Mouse (Mus musculus): ENCODE measurements at regions not wholly inside any gene's neighbourhood (a gene's known extent, or its start where the extent isn't known, plus 50 kb on each side); places are given as distances from the start of the nearest gene placed in this dataset.

DNA sequence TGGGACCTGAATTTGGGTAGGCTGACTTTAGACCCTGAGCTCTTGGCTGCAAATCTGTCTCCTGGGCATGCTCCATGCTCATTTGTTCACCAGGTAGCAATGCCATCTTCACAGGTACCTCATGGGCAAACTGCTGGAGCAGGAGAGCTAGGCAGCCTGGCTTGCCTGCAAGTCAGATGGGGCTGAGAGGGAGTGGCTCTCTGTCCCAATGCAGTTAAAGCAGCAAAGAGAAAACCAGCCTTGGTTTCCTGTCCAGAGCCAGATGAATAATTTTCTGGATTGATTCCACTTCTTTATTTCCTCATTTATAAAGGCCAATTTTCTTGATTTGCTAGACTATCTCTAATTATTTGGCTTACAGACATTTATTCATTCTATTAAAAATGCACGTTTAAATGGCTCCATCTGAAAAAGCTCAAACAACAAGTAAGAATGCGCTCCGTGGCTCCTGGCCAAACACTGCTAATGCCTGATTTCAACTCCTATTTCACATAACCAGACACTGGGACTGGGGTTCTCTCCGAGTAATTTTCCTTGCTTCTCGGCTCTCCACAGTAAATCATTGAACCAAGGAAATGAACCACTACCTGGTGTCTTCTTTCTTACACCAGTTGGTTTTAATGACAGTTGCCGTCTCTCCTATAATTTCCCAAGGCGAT lies 60.5 kb downstream of the Rsl24d1 start:
- no peak for DNase-seq (ENCODE audit: low spot score in 2 of 2)

DNA sequence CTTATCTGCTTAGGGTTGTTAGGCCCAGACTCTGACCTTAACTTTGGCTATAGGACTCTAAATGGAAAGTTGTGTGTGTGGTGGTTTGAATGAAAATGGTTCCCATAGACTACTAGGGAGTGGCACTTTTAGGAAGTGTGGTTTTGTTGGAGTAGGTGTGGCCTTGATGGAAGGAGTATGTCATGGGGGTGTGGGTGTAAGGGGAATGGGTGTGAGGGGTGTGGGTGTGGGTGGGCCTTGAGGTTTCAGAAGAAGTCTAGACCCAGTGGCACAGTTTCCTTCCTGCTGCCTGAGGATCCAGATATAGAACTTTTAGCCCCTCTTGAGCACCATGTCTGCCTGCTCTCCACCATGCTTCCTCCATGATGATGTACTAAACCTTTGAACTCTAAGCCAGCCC lies 63.4 kb downstream of the Rsl24d1 start:
- no peak for DNase-seq (ENCODE audit: low spot score in 2 of 2)

DNA sequence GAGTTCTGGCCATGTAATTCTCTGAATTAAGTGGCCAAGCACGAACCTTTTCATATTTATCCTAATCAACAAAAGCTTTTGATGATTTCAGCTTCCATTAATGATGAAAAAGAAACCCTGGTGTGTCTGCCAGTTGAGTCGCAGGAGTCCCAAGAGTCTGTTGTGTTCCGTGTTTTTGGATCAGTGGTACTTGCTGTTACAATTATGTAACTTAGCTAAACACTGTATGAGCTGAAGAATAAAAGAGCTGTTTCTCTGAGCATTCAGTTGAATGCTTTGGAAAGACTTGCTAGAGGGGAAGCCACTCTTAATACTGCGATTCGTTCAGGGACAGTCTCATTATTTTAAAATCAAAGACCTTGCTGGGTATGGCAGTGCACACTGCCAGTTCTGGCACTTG lies 70.1 kb downstream of the Rsl24d1 start:
- DNase-seq (ENCODE audit: low spot score in 2 of 2): no peak

DNA sequence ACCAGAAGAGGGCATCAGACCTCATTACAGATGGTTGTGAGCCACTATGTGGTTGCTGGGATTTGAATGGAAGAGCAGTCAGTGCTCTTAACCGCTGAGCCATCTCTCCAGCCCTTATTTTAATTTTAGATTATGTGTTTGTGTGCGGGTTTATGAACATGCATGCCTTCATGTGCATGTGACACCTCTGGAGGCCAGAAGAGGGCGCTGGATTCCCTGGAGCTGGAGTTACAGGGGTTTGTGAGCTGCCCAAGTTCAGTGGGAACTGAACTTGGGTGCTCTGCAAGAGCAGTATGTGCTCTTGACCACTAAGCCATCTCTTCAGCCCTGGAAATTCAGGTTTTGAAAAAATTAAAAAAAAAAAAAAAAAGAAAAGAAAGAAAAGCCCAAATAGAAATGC lies 71.7 kb downstream of the Rsl24d1 start:
- DNase-seq (ENCODE audit: low spot score in 2 of 2): no peak

DNA sequence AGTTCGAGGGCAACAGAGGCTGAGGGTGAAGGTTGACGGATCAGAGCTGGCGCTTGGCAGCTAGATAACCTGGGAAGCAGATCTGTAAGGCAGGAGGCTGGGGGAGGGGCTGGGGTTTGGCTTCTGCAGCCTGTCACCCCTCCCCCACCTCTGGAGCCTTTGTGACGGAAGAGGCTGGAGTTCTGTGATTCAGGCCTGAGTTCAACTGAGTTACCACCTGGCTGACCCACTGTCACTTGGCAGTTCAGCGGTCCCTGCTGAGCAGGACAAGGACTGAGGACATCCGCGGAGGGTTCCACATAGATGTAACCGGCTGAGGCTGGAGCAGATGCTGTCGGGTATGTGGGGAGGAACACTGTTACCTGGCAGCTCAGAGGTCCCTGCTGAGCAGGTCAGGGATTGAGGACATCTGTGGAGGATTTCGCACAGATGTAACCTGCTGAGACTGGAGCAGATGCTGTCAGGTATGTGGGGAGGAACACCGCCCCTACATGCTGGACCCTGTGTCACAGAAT lies 79.1 kb downstream of the Rsl24d1 start:
- DNase-seq (ENCODE audit: low spot score in 2 of 2): no peak

DNA sequence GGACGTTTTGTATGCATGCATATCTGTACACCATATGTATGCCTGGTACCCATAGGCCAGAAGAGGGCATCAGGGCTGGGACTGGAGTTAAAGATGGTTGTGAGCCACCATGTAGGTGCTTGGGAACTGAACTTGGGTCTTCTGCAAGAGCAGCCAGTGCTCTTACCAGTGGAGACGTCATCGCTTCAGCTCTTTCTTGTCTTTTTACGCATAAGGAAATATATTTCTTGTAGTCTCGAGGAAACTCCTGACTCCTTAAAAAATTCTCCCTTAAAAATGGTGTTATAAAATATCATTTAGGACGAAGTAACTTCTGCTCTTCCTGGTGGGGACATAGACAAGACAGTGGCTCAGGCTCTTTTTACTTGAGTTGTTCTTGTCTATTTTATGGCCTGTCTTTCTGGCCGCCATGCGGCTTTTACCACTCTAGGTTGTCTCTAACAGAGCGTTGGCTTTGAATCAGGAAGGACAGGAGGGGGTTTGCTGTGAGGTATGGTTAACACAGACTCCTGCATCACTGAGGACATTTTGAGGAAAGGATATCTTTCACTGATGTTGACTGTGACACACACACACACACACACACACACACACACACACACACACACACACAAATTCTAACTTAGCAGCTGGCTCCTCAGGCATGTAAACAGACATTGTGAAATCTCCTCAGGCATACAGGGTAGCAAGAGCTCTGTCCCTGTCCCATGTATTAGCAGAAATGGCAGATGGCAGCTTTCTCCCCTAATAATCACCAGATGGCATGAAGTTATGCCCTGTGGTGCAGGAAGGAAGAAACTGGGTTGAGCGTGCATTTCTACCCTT lies 85.2 kb downstream of the Rsl24d1 start:
- DNase-seq (ENCODE audit: low spot score in 2 of 2): no peak

DNA sequence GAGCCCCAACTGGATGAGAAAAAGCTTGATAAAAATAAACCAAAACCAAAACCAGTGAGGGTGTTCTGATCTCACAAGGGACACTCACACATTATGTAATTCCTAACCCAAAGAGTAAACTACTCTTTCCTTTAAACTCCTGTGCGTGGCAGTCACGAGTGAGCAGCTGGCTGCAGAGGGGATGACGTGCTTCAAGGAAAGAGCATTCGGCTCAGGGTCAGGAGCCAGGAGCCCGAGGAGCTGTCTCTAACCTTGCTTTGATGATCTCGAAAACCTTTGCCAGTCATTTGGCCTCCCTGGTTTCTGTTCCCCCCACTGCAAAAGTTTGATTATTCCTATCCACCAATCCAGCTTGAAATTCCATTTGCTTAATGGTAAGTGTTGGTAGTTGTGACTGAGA lies 109.9 kb downstream of the Rsl24d1 start:
- DNase-seq (ENCODE audit: low spot score in 2 of 2): no peak

DNA sequence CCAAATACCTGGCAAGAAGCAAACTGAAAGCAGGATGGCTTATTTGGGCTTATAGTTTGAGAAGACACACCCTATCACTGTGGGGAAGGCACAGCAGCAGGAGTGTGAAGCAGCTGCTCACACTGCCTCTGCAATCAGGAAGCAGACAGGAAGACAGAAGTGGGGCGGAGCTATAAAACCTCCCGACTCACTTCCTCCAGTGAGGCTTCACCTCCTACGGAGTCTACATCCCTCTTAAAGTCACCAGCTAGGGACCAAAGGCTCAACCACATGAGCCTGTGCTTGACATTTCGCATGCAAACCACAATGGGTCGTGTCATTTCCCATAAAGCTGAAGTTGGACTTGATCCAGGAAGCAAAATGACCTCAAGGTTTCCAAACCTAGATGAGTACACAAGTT lies 127.0 kb downstream of the Rsl24d1 start:
- no peak for DNase-seq (ENCODE audit: low spot score in 2 of 2)

DNA sequence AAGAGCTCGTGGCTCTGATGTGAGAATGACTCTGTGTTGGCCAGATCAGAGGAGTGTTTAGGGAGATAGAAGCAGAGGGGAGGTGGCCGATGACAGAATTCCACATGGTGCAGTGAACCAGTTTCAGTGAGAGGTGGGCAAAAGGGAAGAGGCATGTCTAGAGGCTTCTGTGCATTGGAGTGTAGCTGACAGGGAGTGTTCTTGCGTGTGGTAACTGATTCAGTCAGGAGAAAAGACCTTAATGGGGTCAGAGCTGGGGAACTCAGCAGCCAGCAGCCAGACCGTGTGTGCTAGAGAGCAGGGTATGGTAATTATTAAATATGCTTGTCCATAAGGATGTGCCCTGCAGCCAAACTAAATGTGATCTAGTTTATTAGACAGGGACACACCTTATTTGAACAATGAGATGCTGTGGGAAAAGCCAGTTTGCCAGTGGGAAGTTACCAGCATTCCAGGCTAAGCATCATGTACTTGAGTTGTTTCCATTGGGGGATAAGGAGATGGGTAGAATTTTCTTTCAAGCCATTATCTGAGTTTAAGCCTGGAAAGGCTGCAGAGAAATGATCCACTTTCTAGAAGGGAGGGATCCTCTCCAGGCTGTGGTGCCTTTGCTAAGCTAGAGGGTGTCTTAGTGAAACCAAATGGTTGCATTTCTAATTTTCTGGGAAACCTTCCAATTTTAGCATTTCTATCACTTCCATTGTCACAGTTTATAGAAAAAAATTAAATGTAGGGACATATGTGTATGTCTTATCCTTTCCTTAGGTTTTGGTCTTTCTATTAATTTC lies 129.5 kb downstream of the Rsl24d1 start:
- DNase-seq (ENCODE audit: low spot score in 2 of 2): no peak

DNA sequence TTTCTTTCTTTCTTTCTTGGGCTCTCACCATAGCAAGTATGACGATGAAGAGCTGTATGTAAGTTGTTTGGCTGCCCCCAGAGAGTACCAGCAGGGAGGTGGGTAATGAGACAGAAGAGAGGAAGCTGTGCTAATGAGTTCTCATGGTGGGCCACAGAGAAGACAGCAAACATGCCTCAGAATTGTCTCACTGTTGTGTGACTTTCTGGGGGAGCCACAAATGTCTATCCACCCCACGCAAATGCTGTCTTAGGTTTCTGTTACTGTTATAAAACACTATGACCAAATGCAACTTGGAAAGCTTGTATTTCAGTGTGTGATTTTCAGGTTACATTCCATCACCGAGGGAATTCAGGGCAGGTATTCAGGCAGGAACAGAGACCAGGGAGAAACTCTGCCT lies 131.0 kb downstream of the Rsl24d1 start:
- no peak for DNase-seq (ENCODE audit: low spot score in 2 of 2)

DNA sequence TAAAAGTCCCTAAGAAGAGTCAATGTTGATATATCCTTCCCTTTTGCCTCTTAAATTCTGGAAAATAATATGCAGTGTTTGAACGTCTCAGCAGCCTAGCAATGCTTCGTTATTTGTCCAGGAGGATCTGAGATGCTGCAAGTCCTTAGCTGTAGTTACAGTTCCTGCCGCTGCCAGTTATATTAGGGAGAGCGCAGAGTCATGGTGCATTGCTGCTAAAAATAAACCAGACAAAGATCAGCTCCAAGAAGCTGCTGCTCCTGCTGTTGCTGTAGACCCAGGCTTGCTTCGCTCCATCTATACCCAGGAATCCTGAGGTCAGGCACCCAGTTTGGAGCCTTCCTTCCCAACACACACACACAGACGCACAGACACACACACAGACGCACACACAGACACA lies 132.3 kb downstream of the Rsl24d1 start:
- peak in 1 of 2 experiments; percentile 31 for DNase-seq (ENCODE audit: low spot score in 2 of 2)

DNA sequence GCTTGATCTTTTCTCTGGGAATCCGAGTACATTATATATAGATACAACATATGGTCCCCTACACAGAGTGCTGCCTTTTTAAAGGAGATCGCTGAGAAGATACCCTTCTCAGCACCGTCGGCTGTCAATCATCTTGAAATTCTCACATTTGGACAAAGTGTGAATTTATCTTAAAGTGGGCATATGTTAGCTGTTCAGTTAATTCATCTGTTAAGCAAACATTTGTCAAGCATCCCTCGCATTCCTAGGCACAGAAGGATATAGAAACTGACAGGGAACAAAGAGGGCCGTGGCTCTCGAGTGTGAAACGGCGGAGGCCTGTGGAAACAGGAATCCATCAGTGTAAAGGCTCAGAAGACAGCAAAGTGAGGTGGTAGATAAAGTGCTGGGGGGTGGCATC lies 144.9 kb downstream of the Rsl24d1 start:
- no peak for DNase-seq (ENCODE audit: low spot score in 2 of 2)

DNA sequence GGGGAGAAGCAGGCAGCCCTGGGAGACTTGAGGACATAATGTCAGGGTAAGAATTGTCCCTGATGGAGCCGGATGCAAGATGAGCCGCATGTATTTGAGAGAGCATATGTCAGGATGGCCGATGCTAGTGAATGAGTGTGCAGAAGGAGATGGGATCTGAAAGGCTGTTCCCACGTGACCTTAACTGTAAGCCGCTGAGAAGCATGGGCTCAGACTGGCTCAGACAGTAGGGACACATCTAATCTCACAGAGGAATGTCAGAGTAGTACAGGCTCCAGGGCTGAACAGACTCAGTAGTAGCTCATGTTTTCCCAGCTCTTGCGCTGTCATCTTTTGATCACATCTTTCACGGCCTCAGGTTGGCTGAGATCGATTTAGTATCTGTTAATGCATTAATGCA lies 145.4 kb downstream of the Rsl24d1 start:
- DNase-seq (ENCODE audit: low spot score in 2 of 2): no peak

DNA sequence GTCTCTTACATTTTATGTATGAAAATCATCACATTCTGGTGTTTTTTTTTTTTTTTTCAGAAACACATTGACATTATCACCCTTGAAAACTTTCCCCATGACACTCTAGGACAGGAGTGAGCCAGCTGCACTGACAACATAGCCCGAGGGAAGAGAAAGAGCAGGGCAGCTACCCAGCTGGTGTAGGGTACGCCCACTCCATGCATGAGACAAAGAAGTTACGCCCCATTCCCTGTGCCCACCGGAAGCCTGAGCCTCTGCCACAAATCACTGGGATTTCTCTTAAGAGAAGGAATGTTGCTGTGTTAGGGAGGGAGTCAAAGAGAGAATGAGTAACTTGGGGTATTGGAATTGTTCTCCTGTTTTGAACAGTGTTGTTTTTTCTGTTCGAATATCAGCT lies 149.5 kb downstream of the Rsl24d1 start:
- no peak for DNase-seq (ENCODE audit: low spot score in 2 of 2)

DNA sequence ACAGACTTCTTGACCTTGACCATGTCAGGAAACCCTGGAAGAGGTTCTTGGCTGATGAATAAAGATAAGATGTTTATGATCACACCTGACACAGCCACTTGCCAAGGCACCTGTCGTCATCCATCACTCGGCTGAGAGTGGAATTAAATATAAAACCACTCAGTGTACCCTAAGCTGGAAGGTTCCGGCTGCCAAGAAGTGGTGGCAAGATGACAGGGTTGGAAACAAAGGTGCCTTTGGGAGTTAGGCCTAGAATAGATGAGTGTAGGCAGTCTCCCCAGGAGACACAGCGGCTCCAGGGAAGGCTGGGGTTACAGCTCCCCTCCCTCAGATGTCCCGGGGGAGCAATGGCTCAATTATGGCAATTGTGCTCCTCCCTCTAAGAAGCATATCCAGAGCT lies 157.0 kb downstream of the Rsl24d1 start:
- DNase-seq (ENCODE audit: low spot score in 2 of 2): no peak

DNA sequence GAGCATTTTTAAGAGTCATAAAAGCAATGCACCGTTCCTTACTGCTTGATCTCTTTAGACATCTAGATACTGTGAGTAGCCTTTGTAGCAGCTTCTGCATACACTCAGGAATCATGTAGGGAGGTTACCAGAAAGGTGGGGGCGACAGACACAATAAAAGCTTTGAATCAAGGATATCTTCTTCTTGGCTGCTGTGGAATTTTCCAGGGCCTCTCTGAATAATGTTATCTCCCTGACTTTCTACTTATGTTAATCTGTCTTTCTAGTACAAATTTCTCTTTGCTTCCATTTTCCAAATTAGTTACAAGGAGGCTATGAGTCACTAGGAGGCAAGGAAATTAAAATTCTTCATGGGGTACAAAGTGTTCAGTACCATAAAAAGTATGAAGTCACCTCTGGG lies 159.4 kb downstream of the Rsl24d1 start:
- peak in 1 of 2 experiments; percentile 45 for DNase-seq (ENCODE audit: low spot score in 2 of 2)

DNA sequence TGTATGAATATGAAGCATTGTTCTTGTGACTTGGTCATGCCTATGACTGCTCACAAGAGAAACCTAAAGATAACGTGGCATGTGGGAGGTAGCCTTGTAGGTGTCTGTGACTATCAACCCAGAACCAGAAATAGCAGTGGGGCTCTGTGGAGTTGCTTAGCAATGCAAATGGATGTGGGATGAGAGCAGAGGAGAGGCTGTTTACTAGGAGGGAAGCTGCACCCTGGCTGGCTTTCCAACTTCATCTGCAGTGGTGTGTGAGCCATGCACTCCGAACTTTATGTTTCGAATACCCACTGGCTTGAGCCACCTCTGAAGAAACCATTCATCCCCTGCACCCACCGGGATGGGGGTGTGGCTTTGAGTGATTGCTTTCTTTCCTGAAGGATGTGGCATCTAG lies 160.5 kb downstream of the Rsl24d1 start:
- peak; percentile 68 to 73 for DNase-seq (ENCODE audit: low spot score in 2 of 2)

DNA sequence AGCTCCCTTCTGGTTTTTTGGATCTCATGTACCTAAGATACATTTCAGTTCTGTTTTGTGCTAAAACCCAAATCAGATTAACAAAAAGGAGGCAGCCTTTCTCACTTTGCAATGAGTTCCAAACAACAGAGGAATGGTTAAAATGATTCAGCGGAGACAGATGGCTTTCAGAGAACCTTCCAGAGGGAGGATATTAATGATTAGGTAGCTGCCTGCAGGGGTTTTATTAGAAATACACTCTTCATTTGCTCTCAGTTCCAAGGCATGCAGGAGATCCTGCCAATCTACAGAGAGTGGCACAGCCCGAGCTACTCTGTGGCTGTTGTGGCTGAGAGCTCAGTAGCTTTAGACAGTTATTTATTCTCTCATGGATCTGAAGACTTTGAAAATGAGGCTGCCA lies 162.4 kb downstream of the Rsl24d1 start:
- no peak for DNase-seq (ENCODE audit: low spot score in 2 of 2)

DNA sequence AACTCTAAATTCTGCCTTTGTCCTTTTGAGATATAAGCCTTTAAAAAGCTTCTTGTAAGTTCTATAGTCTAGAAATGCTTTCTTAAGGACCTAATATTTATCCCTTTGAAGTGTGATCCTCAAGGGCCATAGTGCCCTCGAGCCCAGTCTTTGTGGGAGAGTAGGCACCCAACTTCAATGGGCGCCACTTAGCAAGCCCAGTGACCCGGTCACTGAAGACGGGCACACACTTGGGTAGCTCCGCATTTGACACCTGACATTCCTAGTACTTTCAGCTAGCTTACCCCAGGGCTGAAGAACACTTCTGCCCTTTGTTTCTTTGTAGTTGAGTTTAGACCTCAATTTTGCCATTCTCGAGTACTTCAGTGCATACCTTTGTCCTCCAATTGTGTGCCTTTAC lies 182.1 kb downstream of the Rsl24d1 start:
- DNase-seq (ENCODE audit: low spot score in 2 of 2): no peak

DNA sequence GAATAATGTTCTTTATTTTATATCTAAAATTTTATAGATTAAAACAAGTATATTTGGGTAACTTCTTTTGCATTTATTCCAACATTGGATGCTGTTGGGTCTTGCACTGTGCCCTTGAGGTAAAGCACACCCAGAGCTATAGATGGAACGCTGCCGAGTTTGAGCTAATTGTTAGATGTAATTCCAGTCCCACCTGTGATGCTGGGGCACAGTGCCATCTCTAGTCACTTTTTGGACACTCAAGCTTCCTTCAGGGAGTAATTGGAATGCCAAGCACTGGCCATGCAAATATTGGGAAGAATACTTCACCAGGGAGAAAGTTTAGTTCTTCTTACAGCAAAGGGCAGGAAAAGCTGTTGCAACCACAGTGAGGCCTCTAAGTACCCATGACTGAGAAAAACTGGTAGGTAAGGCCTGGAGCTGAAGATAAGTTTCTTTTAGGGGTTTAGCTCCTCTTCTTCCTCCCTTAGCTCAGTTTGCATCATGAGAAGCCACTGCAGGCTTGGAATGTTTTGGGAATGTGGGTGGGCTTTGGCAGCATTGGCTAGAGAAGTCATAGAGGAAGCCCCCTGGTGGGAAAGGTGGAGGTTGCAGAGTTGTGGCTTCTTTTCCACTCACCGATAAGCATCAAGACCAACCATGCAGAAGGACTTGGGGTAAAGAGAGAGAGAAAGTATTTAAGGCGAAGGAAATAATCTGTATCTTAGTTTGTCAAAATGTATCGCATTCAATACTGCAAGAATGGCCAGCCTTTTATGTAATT lies 189.1 kb downstream of the Rsl24d1 start:
- DNase-seq (ENCODE audit: low spot score in 2 of 2): no peak

DNA sequence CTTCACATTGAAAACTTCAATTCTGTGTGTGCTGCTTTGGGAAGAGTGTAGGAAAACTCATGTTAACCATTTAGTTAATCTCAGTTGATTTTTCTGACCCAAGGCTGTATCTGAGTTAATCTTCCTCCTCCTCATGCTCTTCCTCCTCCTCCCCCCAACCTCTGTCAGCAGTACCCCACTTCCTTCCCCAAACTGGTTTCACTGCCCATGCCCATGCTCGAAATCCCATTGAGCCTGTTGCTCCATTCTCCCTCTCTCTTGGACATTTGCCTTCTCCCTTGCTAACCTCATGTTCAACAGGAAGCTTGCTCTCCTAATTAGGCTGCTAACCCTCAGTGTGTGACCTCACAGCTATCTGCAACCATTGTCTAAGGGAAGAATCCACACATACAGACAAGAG lies 203.8 kb downstream of the Rsl24d1 start:
- DNase-seq (ENCODE audit: low spot score in 2 of 2): no peak

Measured in right cerebral cortex, adult 2 months (tissue).